Mouse (Mus musculus) gastrocnemius, postnatal 14 days (tissue): ENCODE results near the gene Rspry1. TPM values are rescaled to one million over a fixed set of nuclear protein-coding genes. Genes with fewer than 3 reads are reported as not detected.

Experiments
- DNase-seq: peaks from one replicate; pipeline ENCODE4 v3.0.0; 2021; ENCODE audit warnings: mixed read lengths
- intact Hi-C: fragments of 180-260 bp; cut with DNase I; formaldehyde crosslinking; loops from one replicate; pipeline ENCODE4 v1.15.1; 2025; ENCODE audit warnings: low total_unique reads
- total RNA-seq, 2 experiments: library from RNA; stranded (reverse); gene quantifications; 2 replicates each; pipeline ENCODE4 v1.2.3; 2021

Gene Rspry1
- total RNA-seq, 2 experiments from 2014 or later, result 9.4 to 10.3 TPM

- intact Hi-C loops, result loop anchor here (2.0 kb wide), 1 partner anchor 107 kb away; no protein-coding TSS in a partner anchor
- no peak for DNase-seq
Measured at GRCm38 (mm10) chr8:94705581-94706245, 104.0 kb downstream of the Rspry1 start.

GRCm38 (mm10) chr8:94706732-94707395, 105.1 kb downstream of the Rspry1 start:
- intact Hi-C loops, result no loop called here

More at GRCm38 (mm10) chr8:94706732-94707395, 105.1 kb downstream of the Rspry1 start:
- DNase-seq, result no peak

Other genes with a start within 250 kb of the Rspry1 start
- 10 to 100 TPM; 55.1 to 75.2 TPM for gene Herpud1, start 215.5 kb upstream of the Rspry1 start, total RNA-seq
- under 1 TPM; 0.13 to 0.41 TPM for gene Nlrc5, start 167.6 kb upstream of the Rspry1 start, total RNA-seq
- 10 to 100 TPM; 13.4 to 20.7 TPM for gene Cpne2, start 68.9 kb upstream of the Rspry1 start, total RNA-seq
- gene Fam192a, start 60 bp downstream of the Rspry1 start, total RNA-seq, result 10 to 100 TPM; 21.1 to 25.2 TPM
- gene Arl2bp, start 64.7 kb downstream of the Rspry1 start, total RNA-seq, result 10 to 100 TPM; 63.2 to 64.6 TPM
- gene Pllp, start 94.3 kb downstream of the Rspry1 start, total RNA-seq, result 10 to 100 TPM in 1 of 2 experiments, 1 to 10 TPM in 1; 2.7 to 13.1 TPM
- not detected for gene Ccl22, start 143.7 kb downstream of the Rspry1 start, total RNA-seq
- gene Cx3cl1, start 170.1 kb downstream of the Rspry1 start, total RNA-seq, result under 1 TPM; 0.82 to 0.96 TPM
- not detected for gene Ccl17, start 208.5 kb downstream of the Rspry1 start, total RNA-seq
- 100 to 1,000 TPM; 341 to 397 TPM for gene Coq9, start 236.4 kb downstream of the Rspry1 start, total RNA-seq
- 10 to 100 TPM; 32.0 to 33.5 TPM for gene Ciapin1, start 236.4 kb downstream of the Rspry1 start, total RNA-seq